Mouse (Mus musculus) neutrophil, adult 83 days (primary cell): ENCODE measurements around the gene Srd5a3. TPM values are rescaled to one million over a fixed set of nuclear protein-coding genes. Genes with fewer than 3 reads are reported as not detected.

Source experiments
- total RNA-seq, 2 experiments: library from RNA; stranded (reverse); gene quantifications; one replicate each; pipeline ENCODE4 v1.2.4; 2023

The Srd5a3 gene
- total RNA-seq: 10 to 100 TPM; 48.3 to 58.2 TPM

GRCm38 (mm10) chr5:76139808-76140729 is at the start of gene Srd5a3:
Gene Srd5a3, plus strand, starts transcription at chr5:76140271.

GRCm38 (mm10) chr5:76183750-76184261 is 43.7 kb downstream of the Srd5a3 start, which contains the start of gene Tmem165:
Gene Tmem165, plus strand, starts transcription at chr5:76183880.

Other genes with a start within 250 kb of the Srd5a3 start
- gene Kdr, start 161.8 kb upstream of the Srd5a3 start, total RNA-seq: under 1 TPM; 0.22 to 0.44 TPM
- 10 to 100 TPM; 73.8 to 77.0 TPM for gene Tmem165, start 43.6 kb downstream of the Srd5a3 start, total RNA-seq
- 10 to 100 TPM in 1 of 2 experiments, 1 to 10 TPM in 1; 7.6 to 10.3 TPM for gene Clock, start 164.5 kb downstream of the Srd5a3 start, total RNA-seq
- not detected for gene Pdcl2, start 190.9 kb downstream of the Srd5a3 start, total RNA-seq
- not detected for gene Nmu, start 223.5 kb downstream of the Srd5a3 start, total RNA-seq